Mouse (Mus musculus) bone marrow macrophage, adult 2 months (primary cell): ENCODE measurements around the gene Chchd1. TPM values are rescaled to one million over a fixed set of nuclear protein-coding genes. Genes with fewer than 3 reads are reported as not detected.

Experiments used
- H3K27ac ChIP-seq: 2 replicates; pipeline ENCODE4 v1.5.1; 2012; ENCODE audit warnings: low read depth, low read length; ENCODE audit not compliant: insufficient read depth
- H3K4me1 ChIP-seq: 2 replicates; pipeline ENCODE4 v1.6.1; 2012; ENCODE audit warnings: low read length; ENCODE audit not compliant: control insufficient read depth, insufficient read depth
- H3K4me3 ChIP-seq: 2 replicates; pipeline ENCODE4 v1.5.1; 2012; ENCODE audit warnings: mild to moderate bottlenecking, low read length, moderate library complexity; ENCODE audit not compliant: insufficient read depth
- CTCF ChIP-seq: IDR thresholded peaks from 2 replicates; pipeline ENCODE4 v1.5.1; 2012; ENCODE audit warnings: low read depth, mild to moderate bottlenecking, low read length, moderate library complexity
- POLR2A ChIP-seq: IDR thresholded peaks from 2 replicates; pipeline ENCODE4 v1.6.1; 2012; ENCODE audit warnings: mild to moderate bottlenecking, low read depth, low read length, borderline replicate concordance
- polyA plus RNA-seq: library from polyadenylated mRNA; stranded (reverse); fragments of >200 nt; gene quantifications from 2 replicates; pipeline ENCODE4 v1.2.4, GENCODE M21; 2012; ENCODE audit not compliant: missing spikeins, insufficient read depth, insufficient read length

The Chchd1 gene
- polyA plus RNA-seq, 1 experiment, result 70.7 TPM

GRCm38 (mm10) chr14:20723006-20723405 lies 20.2 kb downstream of the Chchd1 start:
- TF ChIP-seq CTCF, result no peak
- no peak for TF ChIP-seq POLR2A
- Histone ChIP-seq H3K27ac (no peak overlapping the region), H3K4me1 (no peaks in the 10 kb centered on the region), H3K4me3 (no peak overlapping the region)

DNA sequence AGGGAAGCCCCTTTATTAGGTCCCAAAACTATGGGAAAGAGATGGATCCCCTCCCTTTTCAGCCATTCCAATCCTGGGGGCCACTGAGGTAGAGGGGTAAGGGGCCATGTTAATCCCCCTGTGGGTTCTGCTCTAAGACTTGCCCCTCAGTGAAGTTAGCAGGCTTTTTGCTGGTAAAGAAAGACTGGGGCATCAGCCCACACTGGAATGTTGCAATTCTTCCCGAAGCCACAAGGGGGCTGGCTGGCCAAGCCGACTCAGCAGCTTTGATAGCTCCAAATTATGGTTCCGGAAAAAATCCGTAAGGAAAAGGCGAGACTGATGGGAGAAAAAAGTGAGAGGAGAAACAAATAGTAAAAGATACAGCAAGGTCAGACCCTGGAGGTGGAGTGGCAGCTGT lies 21.2 kb downstream of the Chchd1 start:
- TF ChIP-seq CTCF (peak; percentile 87), POLR2A (no peak)
- H3K4me1 ChIP-seq, result no peaks in the 10 kb centered on the region
- H3K4me3 ChIP-seq, result no peak overlapping the region

GRCm38 (mm10) chr14:20725660-20726339 lies 23.0 kb downstream of the Chchd1 start:
- Histone ChIP-seq H3K4me3 (no peak overlapping the region), H3K27ac (no peak overlapping the region), H3K4me1 (peaks cover 10% of the 10 kb centered on the region)
- TF ChIP-seq CTCF (no peak), POLR2A (no peak)

More for the DNA sequence above, 21.2 kb downstream of the Chchd1 start:
- no peak overlapping the region for H3K27ac ChIP-seq

DNA sequence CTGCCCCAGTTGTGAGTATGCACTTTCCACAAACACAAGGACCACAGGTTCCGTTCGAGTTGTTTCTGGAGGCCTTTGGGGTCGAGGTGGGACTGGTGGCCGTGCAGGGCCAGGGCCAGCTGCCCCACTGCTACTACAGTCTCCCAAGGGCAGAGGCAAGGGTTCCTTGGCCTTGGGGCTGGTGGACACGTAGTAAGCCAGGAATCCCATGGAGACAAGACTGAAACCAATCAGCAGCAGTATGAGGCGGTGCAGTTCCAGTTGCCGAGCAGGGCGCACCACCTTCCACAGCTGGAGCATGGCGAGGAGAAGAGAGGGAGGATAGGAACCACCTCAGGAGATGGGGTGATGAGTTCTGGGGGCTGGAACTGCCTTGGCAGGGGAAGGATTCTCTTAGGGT lies 27.1 kb downstream of the Chchd1 start:
- H3K4me3 ChIP-seq, result no peak overlapping the region
- peaks cover 27% of the 10 kb centered on the region for H3K4me1 ChIP-seq
- TF ChIP-seq CTCF, result no peak
- TF ChIP-seq POLR2A, result no peak
- no peak overlapping the region for H3K27ac ChIP-seq

GRCm38 (mm10) chr14:20730853-20731602 lies 28.2 kb downstream of the Chchd1 start:
- Histone ChIP-seq H3K4me1 (peaks cover 35% of the 10 kb centered on the region), H3K27ac (peak overlapping the region; percentile 67), H3K4me3 (peak overlapping the region; percentile 13)
- TF ChIP-seq POLR2A (no peak), CTCF (no peak)

DNA sequence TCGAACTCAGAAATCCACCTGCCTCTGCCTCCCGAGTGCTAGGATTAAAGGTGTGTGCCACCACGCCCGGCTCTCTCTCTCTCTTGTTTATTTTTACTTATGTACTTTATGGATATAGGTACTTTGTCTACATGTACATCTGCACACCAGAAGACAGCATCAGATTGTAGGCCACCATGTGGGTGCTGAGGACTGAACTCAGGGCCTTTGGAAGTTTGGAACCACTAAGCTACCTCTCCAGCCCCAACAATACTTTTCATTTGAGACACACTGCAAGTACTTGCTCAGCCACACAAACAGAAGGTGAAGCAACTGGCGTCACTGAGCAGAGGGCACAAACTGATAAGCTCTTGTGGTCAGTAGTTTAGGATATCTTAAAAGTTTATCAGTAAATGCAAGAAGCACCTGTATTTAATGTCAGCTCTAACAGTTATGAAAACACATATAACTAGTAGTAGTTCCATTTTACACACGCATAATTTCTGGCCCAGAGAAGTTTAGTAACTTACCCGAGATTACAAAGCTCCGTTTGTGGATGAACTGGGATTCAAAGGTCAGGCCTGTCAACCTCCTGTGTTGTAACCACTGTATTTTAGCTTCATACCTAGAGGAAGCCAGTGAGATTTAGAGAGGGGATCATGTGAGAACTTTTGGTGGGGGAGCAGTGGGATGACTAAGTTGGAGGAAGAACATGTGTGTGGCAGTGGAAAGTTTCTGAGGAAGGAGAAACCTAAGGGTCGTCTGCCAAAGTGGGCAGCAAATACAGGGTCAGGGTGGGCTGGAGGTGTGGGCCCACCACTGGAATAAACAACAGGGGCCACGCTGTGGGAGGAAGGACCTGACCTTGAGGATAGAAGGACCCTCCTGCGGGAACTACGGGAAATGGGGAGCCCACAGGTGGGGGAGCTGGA lies 30.5 kb downstream of the Chchd1 start:
- Histone ChIP-seq H3K4me1 (peaks cover 35% of the 10 kb centered on the region), H3K27ac (peak overlapping the region; percentile 92), H3K4me3 (peak overlapping the region; percentile 86)
- TF ChIP-seq CTCF (no peak), POLR2A (no peak)

DNA sequence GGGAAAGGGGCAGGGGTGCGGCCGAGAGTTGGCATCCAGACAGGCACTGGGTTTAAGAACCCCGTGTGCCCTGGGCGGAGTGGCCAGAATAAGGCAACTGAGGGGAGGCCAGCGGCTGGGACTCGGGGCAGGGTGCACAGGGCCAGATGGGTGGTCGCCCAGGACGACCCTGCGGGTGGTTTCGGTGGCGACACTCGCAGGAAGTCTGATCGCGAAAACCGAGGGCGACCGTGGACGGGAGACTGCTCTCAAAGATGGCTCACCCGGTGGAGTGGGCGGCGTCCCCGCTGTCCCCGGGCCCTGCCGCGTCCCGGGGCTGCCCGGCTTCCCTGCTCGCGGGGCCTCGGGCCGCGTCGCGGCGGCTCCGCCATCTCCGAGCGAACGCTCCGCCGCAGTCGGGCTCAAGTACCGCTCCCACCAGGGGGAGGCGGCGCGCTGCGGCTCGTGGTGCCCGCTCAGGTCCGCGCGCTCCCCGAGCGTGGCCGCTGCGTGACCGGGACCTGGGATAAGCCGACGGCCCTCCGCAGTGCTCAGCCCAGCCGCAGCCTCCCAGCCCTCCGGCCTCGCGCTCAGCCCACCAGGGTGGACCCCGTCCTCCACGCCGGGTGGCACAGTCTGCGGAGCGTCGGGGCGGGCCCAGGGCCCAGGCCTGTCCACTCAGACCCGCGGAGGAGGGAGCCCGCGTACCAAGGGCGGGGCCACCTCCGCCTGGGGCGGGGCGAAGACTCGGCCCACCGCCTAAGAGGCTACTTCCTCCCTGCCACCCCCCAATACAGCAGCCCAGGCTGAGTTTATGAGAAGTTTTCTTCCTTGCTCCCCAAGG lies 31.4 kb downstream of the Chchd1 start, which contains the start of gene Ndst2:
TSS of gene Ndst2 (minus strand) at position 611 of the 823 bp plus-strand sequence.
- peaks cover 35% of the 10 kb centered on the region for H3K4me1 ChIP-seq
- peak within 1 kb of the TSS; percentile 86 for H3K4me3 ChIP-seq
- TF ChIP-seq CTCF, result no peak
- TF ChIP-seq POLR2A, result peak; percentile 76; the same call in 1 of the 2 replicates
- H3K27ac ChIP-seq, result peak within 1 kb of the TSS; percentile 92

- Histone ChIP-seq H3K4me3 (no peak overlapping the region), H3K4me1 (peaks cover 32% of the 10 kb centered on the region), H3K27ac (peak overlapping the region; percentile 26; the same call in 1 of the 2 replicates)
- no peak for TF ChIP-seq POLR2A
These were observed 32.2 kb downstream of the Chchd1 start for GRCm38 (mm10) chr14:20735052-20735451.
